Mouse (Mus musculus) liver, embryonic 16.5 days (tissue): Measurements from ENCODE around the gene Slc9a6. TPM values are rescaled to one million over a fixed set of nuclear protein-coding genes. Genes with fewer than 3 reads are reported as not detected.

ENCODE experiments used
- ATAC-seq: fragments of 200-750 bp; cut with Nextera tagmentation; 2 replicates; pipeline ENCODE4 v1.8.0; 2017; ENCODE audit warnings: low read depth, mild to moderate bottlenecking, moderate number of reproducible peaks, moderate library complexity
- H3K27ac ChIP-seq: fragments of 300-500 bp; sonication (generic); 2 replicates; pipeline ENCODE4 v1.5.1; 2014; ENCODE audit warnings: mild to moderate bottlenecking, low read length
- H3K27me3 ChIP-seq: fragments of 300-500 bp; sonication (generic); 2 replicates; pipeline ENCODE4 v1.6.1; 2014; ENCODE audit warnings: low read depth, low read length, mixed read lengths; ENCODE audit not compliant: control insufficient read depth, insufficient read depth
- H3K36me3 ChIP-seq: fragments of 300-500 bp; sonication (generic); 2 replicates; pipeline ENCODE4 v1.6.1; 2014; ENCODE audit warnings: mild to moderate bottlenecking; ENCODE audit not compliant: control insufficient read depth, insufficient read depth
- H3K4me1 ChIP-seq: fragments of 300-500 bp; sonication (generic); 2 replicates; pipeline ENCODE4 v1.6.1; 2014; ENCODE audit warnings: low read depth, low read length, mixed read lengths; ENCODE audit not compliant: control insufficient read depth
- H3K4me2 ChIP-seq: fragments of 300-500 bp; sonication (generic); 2 replicates; pipeline ENCODE4 v1.6.1; 2014; ENCODE audit warnings: low read depth, low read length, mixed read lengths
- H3K4me3 ChIP-seq: fragments of 300-500 bp; sonication (generic); 2 replicates; pipeline ENCODE4 v1.5.1; 2014; ENCODE audit warnings: low read depth, mild to moderate bottlenecking, low read length
- H3K9ac ChIP-seq: fragments of 300-500 bp; sonication (generic); 2 replicates; pipeline ENCODE4 v1.6.1; 2014; ENCODE audit warnings: low read depth, low read length
- H3K9me3 ChIP-seq: fragments of 300-500 bp; sonication (generic); replicated peaks from 2 replicates; pipeline ENCODE4 v1.6.1; 2016; ENCODE audit warnings: low read length; ENCODE audit not compliant: control insufficient read depth
- WGBS: fragments of 180-500 bp; shearing (Covaris S2); extraction: QIAGEN DNeasy Blood & Tissue Kit; methylation state at CpG from one replicate; pipeline ENCODE4 v1.1.7; 2014; ENCODE audit not compliant: insufficient replicate concordance; 5-methylcytosine and 5-hydroxymethylcytosine counted together
- polyA plus RNA-seq: library from polyadenylated mRNA; unstranded; fragments of >200 nt; fragmentation: Nextera tagmentation; extraction: Ambion mirVana; gene quantifications from 2 replicates; pipeline ENCODE4 v1.2.1, GENCODE M21; 2015

Gene Slc9a6
- polyA plus RNA-seq, 1 experiment from 2014 or later: 3.8 TPM

DNA sequence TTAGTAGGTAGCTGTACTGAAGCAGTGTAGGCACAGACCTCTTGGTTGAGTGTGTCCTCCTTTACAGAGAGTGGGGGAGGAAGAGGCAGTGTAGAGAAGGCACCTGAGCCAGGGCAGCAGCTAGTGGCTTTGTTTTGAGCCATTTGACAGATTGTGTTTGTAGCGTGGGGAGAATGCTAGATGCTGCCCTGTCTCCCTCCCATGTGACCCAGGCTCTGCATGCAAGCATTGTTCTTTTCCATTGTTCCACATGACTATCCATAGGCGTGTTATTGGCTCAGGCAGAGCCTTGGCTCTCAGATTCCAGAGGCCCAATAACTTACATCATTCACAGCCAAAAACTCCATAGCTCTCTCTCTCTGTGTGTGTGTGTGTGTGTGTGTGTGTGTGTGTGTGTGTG is 49.7 kb downstream of the Slc9a6 start:
- Histone ChIP-seq H3K4me3 (no peak overlapping the region), H3K9ac (no peak overlapping the region), H3K36me3 (no peaks in the 10 kb centered on the region), H3K27me3 (no peaks in the 10 kb centered on the region), H3K9me3 (no peaks in the 10 kb centered on the region), H3K27ac (no peak overlapping the region), H3K4me1 (no peaks in the 10 kb centered on the region), H3K4me2 (no peak overlapping the region)
- WGBS: 71% methylated on average over 2 of the region's 2 CpGs
- ATAC-seq: no peak

DNA sequence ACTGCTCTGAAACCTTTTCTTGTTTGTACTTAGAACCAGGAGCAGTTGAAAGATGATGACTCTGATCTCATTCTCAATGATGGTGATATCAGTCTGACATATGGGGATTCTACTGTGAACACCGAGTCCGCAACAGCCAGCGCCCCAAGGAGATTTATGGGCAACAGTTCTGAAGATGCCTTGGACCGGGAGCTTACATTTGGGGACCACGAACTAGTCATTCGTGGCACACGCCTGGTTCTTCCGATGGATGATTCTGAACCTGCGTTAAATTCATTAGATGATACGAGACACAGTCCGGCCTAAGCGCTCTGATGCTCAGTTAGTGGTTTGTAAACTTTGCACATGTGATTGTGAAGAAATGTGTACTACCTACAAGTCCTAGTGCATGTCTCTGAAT is 51.6 kb downstream of the Slc9a6 start:
- 83% methylated on average over 12 of the region's 12 CpGs for WGBS
- no peak overlapping the region for H3K4me3 ChIP-seq

DNA sequence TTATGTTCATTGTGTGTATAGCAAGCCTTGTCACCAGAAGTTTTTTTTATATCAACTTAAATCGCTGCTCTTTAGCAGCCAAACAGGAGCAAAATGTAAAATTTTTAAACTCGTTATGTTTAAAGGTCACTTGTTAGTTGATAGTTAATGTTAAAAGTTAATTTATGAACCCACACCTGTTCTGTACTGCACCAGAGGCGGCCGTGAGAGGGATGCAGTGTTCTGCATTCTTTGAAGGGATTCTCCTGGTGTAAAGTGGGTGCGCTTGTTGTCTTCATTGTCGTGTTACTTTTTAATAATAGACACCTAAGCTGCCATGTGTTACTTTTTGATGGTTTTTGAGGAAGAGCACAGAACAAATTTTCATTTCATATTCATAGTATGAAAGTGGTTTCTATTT is 52.8 kb downstream of the Slc9a6 start:
- WGBS: 64% methylated on average over 6 of the region's 6 CpGs

More for the DNA sequence above, 51.6 kb downstream of the Slc9a6 start:
- Histone ChIP-seq H3K9me3 (no peaks in the 10 kb centered on the region), H3K36me3 (no peaks in the 10 kb centered on the region), H3K27me3 (no peaks in the 10 kb centered on the region), H3K9ac (no peak overlapping the region), H3K4me1 (no peaks in the 10 kb centered on the region), H3K4me2 (no peak overlapping the region), H3K27ac (no peak overlapping the region)
- ATAC-seq: no peak

DNA sequence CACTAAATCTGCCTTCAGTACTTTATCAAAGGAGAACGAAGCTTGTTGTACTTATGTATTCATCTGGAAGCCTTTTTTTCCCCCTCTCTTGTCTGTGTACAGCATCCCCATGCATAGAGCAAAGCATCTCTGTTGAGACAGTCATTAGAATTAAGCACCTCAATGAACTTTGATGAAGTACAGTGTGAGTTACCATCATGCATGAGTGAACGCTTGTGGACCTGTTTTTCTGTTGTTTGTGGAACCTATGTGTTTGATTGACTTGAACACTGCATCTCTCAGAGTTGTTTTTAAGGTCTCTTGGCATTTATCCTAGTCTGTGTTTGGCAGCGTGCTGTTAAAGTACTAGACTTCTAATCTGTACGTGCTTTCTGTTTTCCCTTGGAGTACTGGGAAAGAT is 53.8 kb downstream of the Slc9a6 start:
- no peak overlapping the region for H3K9ac ChIP-seq
- H3K4me2 ChIP-seq: no peak overlapping the region
- H3K9me3 ChIP-seq: no peaks in the 10 kb centered on the region
- WGBS: 60% methylated on average over 4 of the region's 4 CpGs
- no peaks in the 10 kb centered on the region for H3K27me3 ChIP-seq
- no peaks in the 10 kb centered on the region for H3K36me3 ChIP-seq
- H3K4me1 ChIP-seq: no peaks in the 10 kb centered on the region
- no peak overlapping the region for H3K4me3 ChIP-seq
- ATAC-seq: no peak
- no peak overlapping the region for H3K27ac ChIP-seq

More for the DNA sequence above, 52.8 kb downstream of the Slc9a6 start:
- H3K4me3 ChIP-seq: no peak overlapping the region
- no peak overlapping the region for H3K9ac ChIP-seq
- H3K9me3 ChIP-seq: no peaks in the 10 kb centered on the region
- H3K27me3 ChIP-seq: no peaks in the 10 kb centered on the region
- no peak overlapping the region for H3K27ac ChIP-seq
- H3K4me2 ChIP-seq: no peak overlapping the region
- no peaks in the 10 kb centered on the region for H3K4me1 ChIP-seq
- no peak for ATAC-seq
- H3K36me3 ChIP-seq: no peaks in the 10 kb centered on the region

DNA sequence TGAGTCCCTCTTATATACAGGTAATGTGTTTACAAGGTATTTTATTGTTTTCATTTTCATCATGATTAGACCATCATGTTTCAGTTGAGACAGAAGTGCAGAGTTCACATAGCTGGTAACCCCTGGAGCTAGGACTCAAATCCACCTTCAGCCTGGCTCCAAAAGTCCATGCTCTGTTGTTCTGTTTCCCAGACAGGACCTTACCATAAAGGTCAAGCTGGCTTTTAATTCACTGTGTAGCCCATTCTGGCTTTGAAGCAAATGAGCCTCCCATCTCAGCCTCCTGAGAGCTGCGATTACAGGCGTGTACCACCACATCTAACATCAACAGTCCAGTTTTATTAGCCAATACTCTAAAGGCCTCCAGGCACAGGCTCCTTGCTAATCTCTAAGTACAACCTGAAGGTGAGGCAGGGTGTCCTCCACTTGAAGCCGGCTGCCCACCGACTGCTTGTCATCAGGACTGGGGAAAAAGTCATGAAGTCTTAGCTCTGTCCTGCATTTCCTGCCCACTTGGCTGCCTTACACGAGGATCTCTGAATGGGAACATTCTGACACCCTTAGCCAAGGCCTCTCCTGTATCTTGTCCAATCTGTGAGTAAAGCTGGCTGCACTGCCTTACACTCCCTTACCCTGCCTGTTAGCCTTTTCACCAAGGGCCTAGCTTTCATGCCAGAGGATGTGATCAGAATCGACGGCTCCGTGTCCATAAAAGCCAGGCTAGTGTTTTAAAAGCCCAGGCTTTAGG is 55.8 kb downstream of the Slc9a6 start:
- Histone ChIP-seq H3K4me2 (no peak overlapping the region), H3K27ac (no peak overlapping the region)
- WGBS: 75% methylated on average over 8 of the region's 8 CpGs

DNA sequence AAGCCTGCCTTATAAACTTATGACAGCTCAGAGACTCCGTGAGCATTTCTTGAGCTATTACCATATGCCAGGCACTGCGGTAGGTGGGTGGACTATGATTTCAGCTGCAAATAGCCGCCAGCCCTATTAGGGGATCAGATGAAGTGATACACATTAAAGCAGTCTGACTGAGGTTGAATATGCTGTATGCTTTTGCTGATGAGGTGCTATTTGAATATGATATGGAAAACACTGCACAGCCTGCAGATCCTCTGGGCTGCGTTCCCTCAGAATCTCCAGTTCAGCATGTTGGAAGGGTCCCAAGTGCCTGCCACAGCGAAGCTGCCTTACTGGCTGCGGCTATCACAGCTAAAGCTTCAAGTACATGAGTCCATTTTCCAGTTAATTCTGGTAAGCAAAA is 57.7 kb downstream of the Slc9a6 start:
- no peak overlapping the region for H3K27ac ChIP-seq

More for the DNA sequence above, 55.8 kb downstream of the Slc9a6 start:
- Histone ChIP-seq H3K9me3 (no peaks in the 10 kb centered on the region), H3K4me1 (no peaks in the 10 kb centered on the region), H3K27me3 (no peaks in the 10 kb centered on the region), H3K36me3 (no peaks in the 10 kb centered on the region), H3K9ac (no peak overlapping the region), H3K4me3 (no peak overlapping the region)
- no peak for ATAC-seq

DNA sequence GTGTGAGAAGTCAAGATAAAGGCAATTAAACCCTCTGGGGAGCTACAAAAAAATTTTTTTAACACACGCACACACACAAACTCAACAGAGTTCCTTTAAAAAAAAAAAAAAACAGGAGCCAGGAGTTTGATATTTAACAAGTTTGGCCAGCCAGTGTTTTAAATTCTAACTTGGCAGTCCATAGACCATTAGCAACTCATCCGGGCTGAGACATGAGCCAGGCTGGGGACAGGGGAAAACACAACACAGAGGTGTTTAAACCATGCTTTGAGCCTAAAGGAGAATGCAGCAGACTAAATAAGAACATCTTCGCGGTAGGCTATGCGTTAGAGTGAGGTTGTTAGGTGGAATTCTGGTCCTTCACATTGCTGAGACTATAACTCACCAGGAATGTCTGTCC is 58.5 kb downstream of the Slc9a6 start:
- WGBS: 63% methylated on average over 5 of the region's 5 CpGs
- no peak overlapping the region for H3K27ac ChIP-seq
- ATAC-seq: no peak
- H3K4me2 ChIP-seq: no peak overlapping the region
- H3K4me1 ChIP-seq: no peaks in the 10 kb centered on the region
- H3K9me3 ChIP-seq: no peaks in the 10 kb centered on the region
- no peaks in the 10 kb centered on the region for H3K27me3 ChIP-seq
- no peak overlapping the region for H3K9ac ChIP-seq
- no peaks in the 10 kb centered on the region for H3K36me3 ChIP-seq
- H3K4me3 ChIP-seq: no peak overlapping the region

More for the DNA sequence above, 57.7 kb downstream of the Slc9a6 start:
- H3K9me3 ChIP-seq: no peaks in the 10 kb centered on the region
- no peak overlapping the region for H3K4me2 ChIP-seq
- H3K9ac ChIP-seq: no peak overlapping the region
- H3K4me3 ChIP-seq: no peak overlapping the region
- no peak for ATAC-seq
- no peaks in the 10 kb centered on the region for H3K27me3 ChIP-seq
- no peaks in the 10 kb centered on the region for H3K4me1 ChIP-seq
- H3K36me3 ChIP-seq: no peaks in the 10 kb centered on the region
- 78% methylated on average over 6 of the region's 6 CpGs for WGBS

DNA sequence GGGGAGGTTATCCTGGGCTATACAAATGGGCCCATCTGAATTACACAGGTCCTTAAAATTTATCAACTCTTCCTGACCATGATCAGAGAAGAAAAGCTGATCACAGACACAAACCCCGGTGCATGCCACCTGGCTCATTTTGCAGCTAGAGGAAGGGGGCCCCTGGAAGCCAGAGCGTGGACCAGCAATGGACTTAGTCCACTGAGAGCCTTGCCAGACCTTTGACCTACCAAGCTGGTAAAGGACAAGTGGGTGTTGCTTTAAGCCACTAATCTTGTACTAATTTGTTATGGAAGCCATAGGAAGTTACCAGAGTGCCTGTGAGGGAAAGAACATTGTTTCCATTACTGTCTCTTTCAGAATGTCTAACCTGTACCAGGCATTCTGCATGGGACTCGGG is 58.9 kb downstream of the Slc9a6 start:
- Histone ChIP-seq H3K27ac (no peak overlapping the region), H3K4me2 (no peak overlapping the region), H3K27me3 (no peaks in the 10 kb centered on the region), H3K9me3 (no peaks in the 10 kb centered on the region), H3K4me1 (no peaks in the 10 kb centered on the region), H3K4me3 (no peak overlapping the region), H3K9ac (no peak overlapping the region), H3K36me3 (no peaks in the 10 kb centered on the region)
- no peak for ATAC-seq
- 49% methylated on average over 3 of the region's 3 CpGs for WGBS

DNA sequence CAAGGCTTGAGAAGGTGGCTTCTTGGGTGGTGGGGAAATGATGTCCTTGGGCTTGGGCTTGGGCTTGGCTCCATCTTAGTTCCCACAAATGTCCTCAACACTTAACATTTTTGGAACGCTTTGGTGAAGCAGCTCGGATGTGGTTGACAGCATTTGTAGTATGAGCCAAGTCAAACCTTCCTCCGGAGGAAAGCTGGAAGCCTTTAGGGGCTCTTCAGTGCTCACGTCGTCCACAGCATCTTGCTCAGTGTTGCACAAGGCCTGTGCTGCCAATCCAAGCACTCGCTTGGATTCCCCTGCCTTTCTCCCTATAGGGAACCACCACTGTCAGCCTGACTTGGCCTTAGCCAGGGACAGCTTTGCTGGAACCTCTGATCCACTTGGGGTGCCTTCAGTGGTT is 66.0 kb downstream of the Slc9a6 start:
- Histone ChIP-seq H3K27ac (no peak overlapping the region), H3K9ac (no peak overlapping the region), H3K4me1 (no peaks in the 10 kb centered on the region), H3K4me2 (no peak overlapping the region), H3K36me3 (no peaks in the 10 kb centered on the region), H3K9me3 (no peaks in the 10 kb centered on the region), H3K4me3 (no peak overlapping the region), H3K27me3 (no peaks in the 10 kb centered on the region)
- WGBS: 67% methylated on average over 6 of the region's 6 CpGs
- ATAC-seq: no peak
